Mouse (Mus musculus) liver, adult 2 months (tissue): ENCODE measurements around the gene Dclk1. TPM values are rescaled to one million over a fixed set of nuclear protein-coding genes. Genes with fewer than 3 reads are reported as not detected.

Source experiments
- DNase-seq: peaks from one replicate; pipeline ENCODE4 v3.0.0-alpha.2; 2011; ENCODE audit warnings: low read depth, low spot score; ENCODE audit errors: extremely low read depth
- H3K27ac ChIP-seq: fragments of 200-500 bp; replicated peaks from 2 replicates; pipeline ENCODE4 v1.5.1; 2012; ENCODE audit warnings: low read depth, mild to moderate bottlenecking, control low read depth, inconsistent platforms, low read length; ENCODE audit not compliant: insufficient read depth
- H3K27me3 ChIP-seq: fragments of 200-500 bp; 2 replicates; pipeline ENCODE4 v1.6.1; 2012; ENCODE audit warnings: mild to moderate bottlenecking, moderate library complexity, low read length, inconsistent platforms; ENCODE audit not compliant: control insufficient read depth, insufficient read depth
- H3K36me3 ChIP-seq: fragments of 200-500 bp; 2 replicates; pipeline ENCODE4 v1.6.1; 2012; ENCODE audit warnings: low read length, inconsistent platforms; ENCODE audit not compliant: control insufficient read depth, insufficient read depth
- H3K4me1 ChIP-seq: fragments of 200-500 bp; 2 replicates; pipeline ENCODE4 v1.6.1; 2011; ENCODE audit warnings: low read length; ENCODE audit not compliant: control insufficient read depth, insufficient read depth
- H3K4me3 ChIP-seq: fragments of 200-500 bp; 2 replicates; pipeline ENCODE4 v1.5.1; 2011; ENCODE audit warnings: low read depth, mild to moderate bottlenecking, control low read depth, low read length, moderate library complexity; ENCODE audit not compliant: insufficient read depth
- H3K79me2 ChIP-seq: fragments of 200-500 bp; 2 replicates; pipeline ENCODE4 v1.6.1; 2012; ENCODE audit warnings: inconsistent platforms, mild to moderate bottlenecking, low read length, moderate library complexity; ENCODE audit not compliant: control insufficient read depth, insufficient read depth
- H3K9ac ChIP-seq: fragments of 200-500 bp; 2 replicates; pipeline ENCODE4 v1.6.1; 2012; ENCODE audit warnings: low read depth, mild to moderate bottlenecking, control low read depth, inconsistent platforms, low read length
- CTCF ChIP-seq: fragments of 200-500 bp; IDR thresholded peaks from 2 replicates; pipeline ENCODE4 v1.5.1; 2011; ENCODE audit warnings: low read depth, low read length, control low read depth
- POLR2A ChIP-seq: fragments of 200-500 bp; IDR thresholded peaks from 2 replicates; pipeline ENCODE4 v1.6.1; 2011; ENCODE audit warnings: low read length, control low read depth; ENCODE audit not compliant: insufficient read depth; ENCODE audit errors: extremely low read depth
- WGBS: fragments of 180-500 bp; shearing (Covaris S2); methylation state at CpG from one replicate; pipeline ENCODE4 v1.1.7; 2018; 5-methylcytosine and 5-hydroxymethylcytosine counted together
- polyA plus RNA-seq: library from polyadenylated mRNA; depleted of rRNA; stranded (reverse); fragments of >200 nt; gene quantifications from 2 replicates; pipeline ENCODE4 v1.2.3, GENCODE M21; 2012
- total RNA-seq: library from RNA; depleted of rRNA; stranded (reverse); fragments of >200 nt; gene quantifications from 2 replicates; pipeline ENCODE4 v1.2.3, GENCODE M21; 2014

The Dclk1 gene
- total and polyA plus RNA-seq, 2 experiments = 0.46 TPM; not detected in 1

DNA sequence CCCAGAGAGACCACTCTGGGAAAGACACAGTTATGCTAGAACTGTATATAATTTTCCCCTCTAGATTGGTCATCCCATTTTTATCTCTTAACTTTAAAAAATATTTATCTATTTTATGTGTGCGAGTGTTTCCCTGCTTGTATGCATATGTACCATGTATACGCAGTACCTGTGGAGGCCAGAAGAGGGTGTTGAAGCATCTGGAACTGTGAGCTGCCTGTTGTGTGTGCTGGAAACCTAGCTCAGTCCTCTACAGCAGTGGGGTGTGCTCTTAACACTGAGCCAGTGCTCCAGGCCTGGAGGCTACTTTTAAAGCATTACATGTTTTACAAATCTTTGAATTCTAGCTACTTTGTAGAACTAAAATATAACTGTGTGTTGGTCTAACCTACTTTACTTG lies 35.8 kb upstream of the Dclk1 start:
- Histone ChIP-seq H3K4me3 (no peak overlapping the region), H3K4me1 (no peaks in the 10 kb centered on the region), H3K79me2 (no peaks in the 10 kb centered on the region), H3K9ac (no peak overlapping the region), H3K27me3 (no peaks in the 10 kb centered on the region), H3K27ac (no peak overlapping the region), H3K36me3 (no peaks in the 10 kb centered on the region)
- TF ChIP-seq CTCF (no peak), POLR2A (no peak)
- no peak for DNase-seq
- 93% methylated on average over 2 of the region's 2 CpGs for WGBS

DNA sequence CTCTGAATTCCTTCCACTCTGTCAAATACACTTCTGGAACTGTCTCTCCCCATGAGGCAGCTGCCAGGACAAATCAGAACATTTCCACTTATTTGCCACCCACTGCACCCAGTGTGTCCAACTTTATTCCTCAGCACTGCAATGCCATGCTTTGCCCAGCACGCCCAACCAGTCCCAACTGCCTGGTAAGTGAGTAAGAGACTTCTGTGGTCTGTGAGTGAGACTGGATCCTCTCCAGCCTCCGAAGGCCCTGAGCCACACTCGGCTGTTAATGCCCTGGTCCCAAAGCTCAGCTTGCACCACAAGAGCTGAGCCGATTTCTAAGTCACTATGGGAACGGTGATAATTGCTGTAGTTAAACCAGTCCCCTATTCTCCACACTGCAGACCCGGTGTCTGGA lies 34.5 kb upstream of the Dclk1 start:
- H3K4me3 ChIP-seq = no peak overlapping the region
- H3K79me2 ChIP-seq = no peaks in the 10 kb centered on the region
- no peaks in the 10 kb centered on the region for H3K27me3 ChIP-seq
- H3K9ac ChIP-seq = no peak overlapping the region
- H3K36me3 ChIP-seq = no peaks in the 10 kb centered on the region
- no peaks in the 10 kb centered on the region for H3K4me1 ChIP-seq
- no peak for DNase-seq
- TF ChIP-seq CTCF = no peak
- TF ChIP-seq POLR2A = no peak
- 85% methylated on average over 6 of the region's 6 CpGs for WGBS
- no peak overlapping the region for H3K27ac ChIP-seq

DNA sequence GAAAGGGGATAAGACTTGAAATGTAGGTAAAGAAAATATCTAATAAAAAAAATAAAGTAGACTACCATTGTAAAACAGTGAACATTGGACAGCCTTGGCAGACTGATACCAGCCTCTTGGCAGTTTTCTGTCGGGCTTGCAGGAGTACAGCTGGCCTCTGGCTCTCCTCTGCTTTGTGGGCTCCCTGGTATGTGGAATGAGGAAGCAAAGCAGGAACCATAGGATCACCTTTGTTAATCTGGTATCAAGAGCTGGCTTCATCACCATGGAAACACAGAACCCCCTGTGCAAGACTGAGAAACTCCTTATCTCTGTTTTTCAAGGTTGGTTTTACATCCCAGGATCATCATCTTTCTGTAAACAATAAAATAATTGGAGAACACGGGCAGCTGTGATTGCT lies 29.9 kb upstream of the Dclk1 start:
- H3K79me2 ChIP-seq = no peaks in the 10 kb centered on the region
- H3K9ac ChIP-seq = no peak overlapping the region
- no peaks in the 10 kb centered on the region for H3K27me3 ChIP-seq
- H3K27ac ChIP-seq = no peak overlapping the region
- WGBS = 18% methylated on average over 2 of the region's 2 CpGs
- no peak overlapping the region for H3K4me3 ChIP-seq
- no peak for DNase-seq
- no peak for TF ChIP-seq CTCF
- TF ChIP-seq POLR2A = no peak
- H3K36me3 ChIP-seq = no peaks in the 10 kb centered on the region
- H3K4me1 ChIP-seq = no peaks in the 10 kb centered on the region

DNA sequence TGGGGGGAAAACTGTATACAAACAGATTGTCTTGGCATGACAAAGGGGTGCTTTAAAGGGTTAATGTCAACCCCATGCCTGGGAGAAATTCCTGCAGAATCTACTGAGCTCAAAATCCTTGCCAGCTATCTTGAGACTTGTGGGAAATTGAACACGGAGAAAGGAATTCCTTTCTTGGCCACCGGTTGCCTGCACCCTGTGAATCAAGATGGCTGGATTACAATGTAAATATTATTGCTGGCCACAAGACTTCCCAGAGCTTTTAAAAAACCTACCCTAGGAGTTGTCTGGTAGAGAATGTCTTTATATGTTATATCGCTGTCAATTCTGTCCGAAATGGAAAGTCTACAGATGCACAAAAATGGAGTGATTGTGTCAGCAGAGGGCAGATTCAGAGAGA lies 28.4 kb upstream of the Dclk1 start:
- H3K4me3 ChIP-seq = no peak overlapping the region
- no peak for DNase-seq
- H3K27me3 ChIP-seq = no peaks in the 10 kb centered on the region
- TF ChIP-seq POLR2A (no peak), CTCF (no peak)
- no peak overlapping the region for H3K27ac ChIP-seq
- no peaks in the 10 kb centered on the region for H3K36me3 ChIP-seq
- H3K4me1 ChIP-seq = no peaks in the 10 kb centered on the region
- 50% methylated on average over 4 of the region's 4 CpGs for WGBS
- no peaks in the 10 kb centered on the region for H3K79me2 ChIP-seq
- H3K9ac ChIP-seq = no peak overlapping the region

DNA sequence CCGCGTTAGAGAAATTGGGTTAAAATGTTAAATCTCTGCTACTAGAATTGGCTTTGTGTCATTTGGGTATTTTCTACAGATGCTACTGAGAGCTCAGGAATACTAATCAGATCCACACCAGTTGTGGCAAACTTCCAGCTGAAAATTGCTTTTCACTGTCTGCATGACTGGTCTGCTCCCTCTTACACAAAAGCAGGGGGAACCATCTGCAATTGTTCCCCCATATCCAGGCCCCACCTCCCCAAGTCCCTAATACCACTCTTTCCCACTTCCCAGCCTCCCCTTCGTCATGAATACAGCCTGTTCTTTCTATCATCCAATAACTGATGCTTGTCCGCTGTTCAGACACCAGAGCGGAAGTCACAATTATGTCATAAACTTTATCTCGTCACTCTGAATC lies 27.8 kb upstream of the Dclk1 start:
- H3K4me3 ChIP-seq = no peak overlapping the region
- no peaks in the 10 kb centered on the region for H3K79me2 ChIP-seq
- no peak for DNase-seq
- TF ChIP-seq POLR2A (no peak), CTCF (no peak)
- no peaks in the 10 kb centered on the region for H3K4me1 ChIP-seq
- no peak overlapping the region for H3K9ac ChIP-seq
- no peaks in the 10 kb centered on the region for H3K27me3 ChIP-seq
- H3K36me3 ChIP-seq = no peaks in the 10 kb centered on the region
- no peak overlapping the region for H3K27ac ChIP-seq
- 84% methylated on average over 6 of the region's 6 CpGs for WGBS

DNA sequence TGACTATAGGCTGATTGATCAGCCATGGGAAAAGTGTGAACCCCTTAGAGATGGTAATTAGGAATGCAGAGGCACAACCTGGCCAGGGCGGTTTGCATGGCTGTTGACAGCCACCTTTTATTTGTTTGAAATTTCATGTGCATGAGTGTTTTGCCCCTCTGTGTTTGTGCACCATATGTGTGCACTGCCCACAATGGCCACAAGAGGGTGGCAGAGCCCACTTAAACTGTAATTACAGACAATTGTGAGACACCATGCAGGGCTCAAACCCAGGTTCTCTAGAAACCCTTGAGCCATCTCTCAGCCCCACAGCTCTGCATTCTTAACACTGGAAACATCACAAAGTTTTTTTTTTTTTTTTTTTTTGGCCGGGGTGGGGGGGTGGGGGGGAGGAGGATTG lies 19.7 kb upstream of the Dclk1 start:
- DNase-seq = no peak
- no peak overlapping the region for H3K4me3 ChIP-seq
- H3K27me3 ChIP-seq = no peaks in the 10 kb centered on the region
- H3K36me3 ChIP-seq = no peaks in the 10 kb centered on the region
- H3K4me1 ChIP-seq = no peaks in the 10 kb centered on the region
- no peak overlapping the region for H3K9ac ChIP-seq
- no peak overlapping the region for H3K27ac ChIP-seq
- TF ChIP-seq CTCF = peak; percentile 32; the same call in 1 of the 2 replicates
- TF ChIP-seq POLR2A = no peak
- H3K79me2 ChIP-seq = no peaks in the 10 kb centered on the region
- WGBS = 90% methylated on average over 2 of the region's 2 CpGs

DNA sequence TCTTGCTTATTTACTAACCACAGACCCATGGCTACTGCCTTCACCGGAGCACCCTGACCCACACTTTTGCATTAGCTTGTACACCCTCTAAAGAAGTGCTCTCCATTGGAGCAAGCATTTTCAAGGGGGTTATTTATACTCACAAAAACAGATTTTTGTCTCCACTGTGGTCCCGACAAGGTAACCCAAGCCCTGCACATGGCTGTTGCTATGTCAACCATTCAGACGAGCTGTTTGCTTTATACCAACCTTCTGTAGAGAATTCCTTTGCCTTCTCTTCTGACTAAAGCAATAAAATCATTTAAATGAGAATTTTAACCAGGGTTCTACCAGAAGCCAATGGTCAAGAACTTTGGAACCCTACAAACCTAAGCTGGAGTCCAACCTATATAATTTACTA lies 18.3 kb upstream of the Dclk1 start:
- Histone ChIP-seq H3K27me3 (no peaks in the 10 kb centered on the region), H3K27ac (no peak overlapping the region), H3K4me3 (no peak overlapping the region), H3K36me3 (no peaks in the 10 kb centered on the region), H3K9ac (no peak overlapping the region), H3K4me1 (no peaks in the 10 kb centered on the region), H3K79me2 (no peaks in the 10 kb centered on the region)
- TF ChIP-seq POLR2A (no peak), CTCF (no peak)
- DNase-seq = no peak
- 86% methylated on average over 3 of the region's 3 CpGs for WGBS
